Mouse (Mus musculus) liver, embryonic 15.5 days (tissue): ENCODE results near the gene Ccz1. TPM values are rescaled to one million over a fixed set of nuclear protein-coding genes. Genes with fewer than 3 reads are reported as not detected.

Experiments used
- ATAC-seq: fragments of 200-750 bp; cut with Nextera tagmentation; 2 replicates; pipeline ENCODE4 v1.8.0; 2017; ENCODE audit warnings: moderate number of reproducible peaks, mild to moderate bottlenecking, moderate library complexity; ENCODE audit not compliant: insufficient read depth
- H3K27ac ChIP-seq: fragments of 300-500 bp; sonication (generic); replicated peaks from 2 replicates; pipeline ENCODE4 v1.5.1; 2015; ENCODE audit warnings: mild to moderate bottlenecking, inconsistent platforms
- H3K27me3 ChIP-seq: fragments of 300-500 bp; sonication (generic); 2 replicates; pipeline ENCODE4 v1.6.1; 2015; ENCODE audit warnings: mild to moderate bottlenecking, inconsistent platforms
- H3K36me3 ChIP-seq: fragments of 300-500 bp; sonication (generic); replicated peaks from 2 replicates; pipeline ENCODE4 v1.6.1; 2015; ENCODE audit warnings: moderate library complexity, mild to moderate bottlenecking, inconsistent platforms
- H3K4me1 ChIP-seq: fragments of 300-500 bp; sonication (generic); replicated peaks from 2 replicates; pipeline ENCODE4 v1.6.1; 2015; ENCODE audit warnings: inconsistent platforms
- H3K4me2 ChIP-seq: fragments of 300-500 bp; sonication (generic); 2 replicates; pipeline ENCODE4 v1.6.1; 2015; ENCODE audit warnings: moderate library complexity, mild to moderate bottlenecking, inconsistent platforms
- H3K4me3 ChIP-seq: fragments of 300-500 bp; sonication (generic); replicated peaks from 2 replicates; pipeline ENCODE4 v1.5.1; 2015; ENCODE audit warnings: mild to moderate bottlenecking, inconsistent platforms
- H3K9ac ChIP-seq: fragments of 300-500 bp; sonication (generic); 2 replicates; pipeline ENCODE4 v1.6.1; 2015; ENCODE audit warnings: moderate library complexity, mild to moderate bottlenecking, inconsistent platforms
- H3K9me3 ChIP-seq: fragments of 300-500 bp; sonication (generic); replicated peaks from 2 replicates; pipeline ENCODE4 v1.6.1; 2016; ENCODE audit warnings: inconsistent platforms
- WGBS: fragments of 180-500 bp; shearing (Covaris S2); methylation state at CpG from one replicate; pipeline ENCODE4 v1.1.7; 2015; ENCODE audit warnings: mixed read lengths; ENCODE audit not compliant: insufficient replicate concordance; 5-methylcytosine and 5-hydroxymethylcytosine counted together
- polyA plus RNA-seq: library from polyadenylated mRNA; unstranded; fragments of >200 nt; fragmentation: Nextera tagmentation; extraction: Ambion mirVana; gene quantifications from 2 replicates; pipeline ENCODE4 v1.2.1, GENCODE M21; 2015

The Ccz1 gene
- polyA plus RNA-seq, 1 experiment from 2014 or later: 35.7 TPM

GRCm38 (mm10) chr5:143974931-143975630 lies 39.6 kb downstream of the Ccz1 start:
- peak overlapping the region; percentile 91 for H3K27ac ChIP-seq
- H3K4me3 ChIP-seq: no peak overlapping the region
- peak overlapping the region; percentile 63 for H3K4me2 ChIP-seq
- no peaks in the 10 kb centered on the region for H3K36me3 ChIP-seq
- H3K9me3 ChIP-seq: no peaks in the 10 kb centered on the region
- ATAC-seq: peak; percentile 83
- no peaks in the 10 kb centered on the region; the same call in 1 of the 2 replicates for H3K27me3 ChIP-seq
- WGBS: 42% methylated on average over 4 of the region's 4 CpGs
- no peak overlapping the region for H3K9ac ChIP-seq
- peaks cover 59% of the 10 kb centered on the region for H3K4me1 ChIP-seq

- Histone ChIP-seq H3K4me2 (no peak overlapping the region), H3K4me1 (peaks cover 52% of the 10 kb centered on the region), H3K9ac (peak overlapping the region; percentile 12; the same call in 1 of the 2 replicates), H3K9me3 (no peaks in the 10 kb centered on the region), H3K27me3 (no peaks in the 10 kb centered on the region), H3K4me3 (no peak overlapping the region), H3K27ac (peak overlapping the region; percentile 6; the same call in 1 of the 2 replicates), H3K36me3 (no peaks in the 10 kb centered on the region)
- WGBS: 3% methylated on average over 3 of the region's 3 CpGs
- ATAC-seq: no peak
Observed at GRCm38 (mm10) chr5:143972628-143973027, 42.0 kb downstream of the Ccz1 start.

- ATAC-seq: no peak
- peaks cover under 1% of the 10 kb centered on the region; the same call in 1 of the 2 replicates for H3K4me1 ChIP-seq
- no peaks in the 10 kb centered on the region for H3K36me3 ChIP-seq
- no peak overlapping the region for H3K4me3 ChIP-seq
- no peak overlapping the region for H3K4me2 ChIP-seq
- WGBS: 70% methylated on average over 12 of the region's 12 CpGs
- no peak overlapping the region for H3K27ac ChIP-seq
- peaks cover 3% of the 10 kb centered on the region; the same call in 1 of the 2 replicates for H3K27me3 ChIP-seq
- H3K9ac ChIP-seq: no peak overlapping the region
- no peaks in the 10 kb centered on the region for H3K9me3 ChIP-seq
Observed at GRCm38 (mm10) chr5:143966671-143967070, 48.0 kb downstream of the Ccz1 start.

GRCm38 (mm10) chr5:143965586-143966345 lies 48.9 kb downstream of the Ccz1 start:
- Histone ChIP-seq H3K9me3 (no peaks in the 10 kb centered on the region), H3K4me1 (no peaks in the 10 kb centered on the region), H3K27ac (no peak overlapping the region), H3K4me3 (no peak overlapping the region), H3K36me3 (no peaks in the 10 kb centered on the region), H3K4me2 (no peak overlapping the region), H3K27me3 (peaks cover 3% of the 10 kb centered on the region; the same call in 1 of the 2 replicates), H3K9ac (no peak overlapping the region)
- no peak for ATAC-seq
- 63% methylated on average over 12 of the region's 12 CpGs for WGBS

GRCm38 (mm10) chr5:143961176-143961575 lies 53.5 kb downstream of the Ccz1 start:
- Histone ChIP-seq H3K27ac (no peak overlapping the region), H3K4me2 (no peak overlapping the region), H3K27me3 (peaks cover 3% of the 10 kb centered on the region; the same call in 1 of the 2 replicates), H3K4me3 (no peak overlapping the region), H3K36me3 (no peaks in the 10 kb centered on the region), H3K4me1 (no peaks in the 10 kb centered on the region), H3K9ac (no peak overlapping the region), H3K9me3 (no peaks in the 10 kb centered on the region)
- 74% methylated on average over 8 of the region's 8 CpGs for WGBS
- no peak for ATAC-seq

GRCm38 (mm10) chr5:143959551-143959950 lies 55.1 kb downstream of the Ccz1 start:
- H3K4me2 ChIP-seq: no peak overlapping the region
- H3K27me3 ChIP-seq: peaks cover 3% of the 10 kb centered on the region; the same call in 1 of the 2 replicates
- no peak for ATAC-seq
- no peak overlapping the region for H3K27ac ChIP-seq
- no peaks in the 10 kb centered on the region; the same call in 1 of the 2 replicates for H3K9me3 ChIP-seq
- no peaks in the 10 kb centered on the region for H3K36me3 ChIP-seq
- no peak overlapping the region for H3K9ac ChIP-seq
- H3K4me3 ChIP-seq: no peak overlapping the region
- H3K4me1 ChIP-seq: no peaks in the 10 kb centered on the region
- 75% methylated on average over 11 of the region's 11 CpGs for WGBS

- 75% methylated on average over 6 of the region's 6 CpGs for WGBS
- no peak for ATAC-seq
- Histone ChIP-seq H3K9ac (no peak overlapping the region), H3K4me2 (no peak overlapping the region), H3K4me3 (no peak overlapping the region), H3K36me3 (no peaks in the 10 kb centered on the region), H3K27me3 (no peaks in the 10 kb centered on the region), H3K4me1 (no peaks in the 10 kb centered on the region), H3K9me3 (no peaks in the 10 kb centered on the region; the same call in 1 of the 2 replicates), H3K27ac (no peak overlapping the region)
Observed at GRCm38 (mm10) chr5:143957101-143957500, 57.6 kb downstream of the Ccz1 start.

GRCm38 (mm10) chr5:143950016-143950415 lies 64.7 kb downstream of the Ccz1 start:
- no peak overlapping the region for H3K9ac ChIP-seq
- H3K36me3 ChIP-seq: no peaks in the 10 kb centered on the region
- no peaks in the 10 kb centered on the region for H3K4me1 ChIP-seq
- H3K4me2 ChIP-seq: no peak overlapping the region
- WGBS: 48% methylated on average over 5 of the region's 5 CpGs
- ATAC-seq: no peak
- H3K27me3 ChIP-seq: no peaks in the 10 kb centered on the region
- no peak overlapping the region for H3K27ac ChIP-seq
- H3K9me3 ChIP-seq: no peaks in the 10 kb centered on the region
- no peak overlapping the region for H3K4me3 ChIP-seq

GRCm38 (mm10) chr5:143948361-143948760 lies 66.3 kb downstream of the Ccz1 start:
- ATAC-seq: no peak
- Histone ChIP-seq H3K4me3 (no peak overlapping the region), H3K27ac (no peak overlapping the region), H3K9me3 (no peaks in the 10 kb centered on the region), H3K27me3 (peaks cover 2% of the 10 kb centered on the region; the same call in 1 of the 2 replicates), H3K4me2 (no peak overlapping the region), H3K4me1 (no peaks in the 10 kb centered on the region), H3K36me3 (no peaks in the 10 kb centered on the region), H3K9ac (no peak overlapping the region)
- WGBS: 74% methylated on average over 12 of the region's 12 CpGs

GRCm38 (mm10) chr5:143943231-143944125 lies 71.2 kb downstream of the Ccz1 start:
- Histone ChIP-seq H3K9me3 (no peaks in the 10 kb centered on the region), H3K27ac (no peak overlapping the region), H3K9ac (no peak overlapping the region), H3K27me3 (peaks cover 6% of the 10 kb centered on the region; the same call in 1 of the 2 replicates), H3K4me3 (no peak overlapping the region), H3K4me1 (no peaks in the 10 kb centered on the region), H3K4me2 (no peak overlapping the region), H3K36me3 (no peaks in the 10 kb centered on the region)
- 71% methylated on average over 14 of the region's 14 CpGs for WGBS
- no peak for ATAC-seq
